Mouse (Mus musculus) liver, adult (tissue): ENCODE data around the gene Tbp.

Experiments used
- GATA4 ChIP-seq: IDR thresholded peaks from 2 replicates; pipeline ENCODE4 v1.6.1; 2014; ENCODE audit warnings: mild to moderate bottlenecking, low read length; ENCODE audit not compliant: insufficient replicate concordance

Gene Tbp

GRCm38 (mm10) chr17:15528887-15529286 is 29.2 kb downstream of the Tbp start:
- TF ChIP-seq GATA4: no peak

GRCm38 (mm10) chr17:15530141-15530540 is 30.5 kb downstream of the Tbp start:
- TF ChIP-seq GATA4: no peak

GRCm38 (mm10) chr17:15535162-15535800 is 35.6 kb downstream of the Tbp start:
- no peak for TF ChIP-seq GATA4

GRCm38 (mm10) chr17:15535943-15536342 is 36.3 kb downstream of the Tbp start:
- no peak for TF ChIP-seq GATA4

GRCm38 (mm10) chr17:15536457-15536904 is 36.8 kb downstream of the Tbp start:
- no peak for TF ChIP-seq GATA4

- no peak for TF ChIP-seq GATA4
Observed at GRCm38 (mm10) chr17:15540309-15540708, 40.6 kb downstream of the Tbp start.

- no peak for TF ChIP-seq GATA4
Observed at GRCm38 (mm10) chr17:15546440-15546839, 46.8 kb downstream of the Tbp start.

- TF ChIP-seq GATA4: no peak
Observed at GRCm38 (mm10) chr17:15549713-15550112, 50.0 kb downstream of the Tbp start.

GRCm38 (mm10) chr17:15559946-15560345 is 60.3 kb downstream of the Tbp start:
- TF ChIP-seq GATA4: no peak

- TF ChIP-seq GATA4: peak; percentile 65
Observed at GRCm38 (mm10) chr17:15564014-15564927, 64.6 kb downstream of the Tbp start, which contains the start of gene Prdm9. Gene Prdm9, minus strand, starts transcription at chr17:15564354.

- TF ChIP-seq GATA4: no peak
Observed at GRCm38 (mm10) chr17:15564928-15565300, 65.2 kb downstream of the Tbp start.

- no peak for TF ChIP-seq GATA4
Observed at GRCm38 (mm10) chr17:15566908-15567307, 67.2 kb downstream of the Tbp start.

GRCm38 (mm10) chr17:15575056-15575455 is 75.4 kb downstream of the Tbp start:
- TF ChIP-seq GATA4: no peak

GRCm38 (mm10) chr17:15577291-15577694 is 77.6 kb downstream of the Tbp start:
- TF ChIP-seq GATA4: no peak
